Mouse (Mus musculus) G1E (cell line): Measurements from ENCODE around the gene Dnah2.

ENCODE experiments used
- CTCF ChIP-seq: IDR thresholded peaks from 2 replicates; pipeline ENCODE4 v1.5.1; 2012; ENCODE audit warnings: low read depth, low read length, inconsistent platforms, mixed read lengths
- GATA1 ChIP-seq: IDR thresholded peaks from 2 replicates; pipeline ENCODE4 v1.6.1; 2012; ENCODE audit warnings: borderline replicate concordance, low read length, inconsistent platforms, mixed read lengths

GRCm38 (mm10) chr11:69459883-69460282, 89.0 kb downstream of the Dnah2 start:
- TF ChIP-seq CTCF (no peak), GATA1 (no peak)
